Mouse (Mus musculus): ENCODE results near the gene Dmc1.

Dmc1 gene

DNA sequence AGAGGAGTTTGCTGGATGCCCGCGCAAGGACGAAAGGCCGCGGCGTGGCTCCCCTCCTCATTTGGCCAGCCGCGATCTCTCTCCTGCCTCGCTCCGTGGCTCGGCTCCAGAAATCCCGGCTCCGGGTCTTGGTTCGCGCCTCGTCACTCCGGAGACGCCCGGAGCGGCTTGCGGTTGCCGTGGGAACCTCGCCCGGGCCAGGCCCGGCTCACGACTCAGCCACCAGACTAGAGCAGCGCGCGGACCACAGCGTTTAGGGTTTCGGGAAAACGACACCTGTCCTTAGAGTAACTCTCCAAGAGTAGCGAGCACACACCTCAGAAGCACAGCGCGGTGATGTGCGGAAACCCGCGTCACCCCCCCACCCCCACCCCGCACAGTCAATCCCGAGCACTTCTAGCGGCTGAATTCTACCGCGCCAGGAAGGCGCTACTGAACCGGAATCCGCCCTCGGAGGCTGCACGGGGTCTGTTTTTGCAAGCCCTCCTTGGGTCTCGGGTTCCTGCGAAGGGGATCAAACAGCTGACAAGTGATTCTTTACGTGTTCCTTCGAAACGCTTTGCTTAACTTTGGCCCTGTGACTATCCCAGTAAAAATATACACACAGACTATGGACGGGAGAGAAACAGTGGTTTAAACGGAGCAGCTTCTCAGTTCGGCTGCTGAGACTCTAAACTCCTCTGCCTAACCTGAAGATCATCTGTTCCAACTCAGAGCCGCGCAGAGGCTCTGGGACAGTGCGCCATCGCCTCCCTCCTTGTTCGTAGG lies 93.2 kb downstream of the Dmc1 start:
- DNase-seq (ENCODE audit: low read depth, low spot score): no peak
- Histone ChIP-seq H3K36me3 (ENCODE audit: control insufficient read depth, insufficient read depth, low read length, poor library complexity, severe bottlenecking) (no peaks in the 10 kb centered on the region), H3K27me3 (ENCODE audit: control insufficient read depth, insufficient read depth, low read length, poor library complexity, severe bottlenecking) (no peaks in the 10 kb centered on the region)

Measured in splenic B cell, adult 2 months (primary cell).